Mouse (Mus musculus) thymus, postnatal 36 days (tissue): ENCODE results near the gene Defb22.

Experiments
- DNase-seq, 2 experiments: peaks; one replicate each; pipeline ENCODE4 v3.0.0; 2022; ENCODE audit warnings: mixed read lengths in 2 of 2

Defb22 gene

GRCm38 (mm10) chr2:152438963-152439362 lies 51.0 kb downstream of the Defb22 start:
- DNase-seq, result no peak

DNA sequence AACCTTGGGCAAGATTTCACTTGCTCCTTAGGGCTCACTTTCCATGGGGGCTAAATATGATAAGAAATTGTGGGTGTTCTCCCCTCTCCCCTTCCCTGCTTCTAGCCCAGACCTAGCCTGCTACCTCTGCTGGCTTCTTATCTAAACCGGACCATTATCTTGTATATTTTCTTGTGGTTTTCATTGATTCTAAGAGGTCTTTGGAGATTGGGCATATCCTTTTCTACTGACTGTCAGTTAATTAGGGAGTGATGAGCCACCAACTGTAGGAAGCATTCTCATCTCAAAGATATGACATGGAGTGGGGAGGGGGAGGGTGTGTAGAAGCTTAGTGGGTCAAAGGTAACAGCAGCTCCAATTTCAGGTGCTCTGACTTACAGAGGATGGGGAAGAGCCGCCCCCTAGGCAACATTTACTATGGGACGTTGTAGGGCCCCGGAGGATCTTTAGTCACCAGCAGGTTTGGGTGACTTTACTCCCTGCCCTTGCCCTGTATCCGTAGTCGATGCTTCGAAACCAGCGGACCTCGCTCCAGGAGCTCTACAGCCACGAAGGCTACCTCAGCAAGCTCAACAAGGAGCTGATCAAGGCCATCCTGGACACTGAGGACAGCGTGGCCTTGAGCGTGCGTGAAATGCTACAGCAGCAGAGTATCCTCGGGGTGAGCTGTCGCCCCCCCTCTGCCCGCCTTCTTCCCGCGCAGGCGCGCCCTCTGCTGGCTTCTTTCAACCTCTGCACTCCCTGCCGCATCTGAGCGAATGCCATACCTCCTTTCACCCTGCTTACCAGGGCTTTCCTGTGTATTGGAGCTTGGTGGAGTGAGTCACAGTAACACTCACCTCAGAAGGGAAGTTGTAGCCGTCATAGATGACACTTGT lies 52.7 kb downstream of the Defb22 start:
- DNase-seq, result peak; percentile 73 to 77

- DNase-seq, result no peak
These were observed 53.5 kb downstream of the Defb22 start for GRCm38 (mm10) chr2:152436405-152436901.
